ENCODE assay signal across 8 mouse cellular contexts in the genomic region with DNA sequence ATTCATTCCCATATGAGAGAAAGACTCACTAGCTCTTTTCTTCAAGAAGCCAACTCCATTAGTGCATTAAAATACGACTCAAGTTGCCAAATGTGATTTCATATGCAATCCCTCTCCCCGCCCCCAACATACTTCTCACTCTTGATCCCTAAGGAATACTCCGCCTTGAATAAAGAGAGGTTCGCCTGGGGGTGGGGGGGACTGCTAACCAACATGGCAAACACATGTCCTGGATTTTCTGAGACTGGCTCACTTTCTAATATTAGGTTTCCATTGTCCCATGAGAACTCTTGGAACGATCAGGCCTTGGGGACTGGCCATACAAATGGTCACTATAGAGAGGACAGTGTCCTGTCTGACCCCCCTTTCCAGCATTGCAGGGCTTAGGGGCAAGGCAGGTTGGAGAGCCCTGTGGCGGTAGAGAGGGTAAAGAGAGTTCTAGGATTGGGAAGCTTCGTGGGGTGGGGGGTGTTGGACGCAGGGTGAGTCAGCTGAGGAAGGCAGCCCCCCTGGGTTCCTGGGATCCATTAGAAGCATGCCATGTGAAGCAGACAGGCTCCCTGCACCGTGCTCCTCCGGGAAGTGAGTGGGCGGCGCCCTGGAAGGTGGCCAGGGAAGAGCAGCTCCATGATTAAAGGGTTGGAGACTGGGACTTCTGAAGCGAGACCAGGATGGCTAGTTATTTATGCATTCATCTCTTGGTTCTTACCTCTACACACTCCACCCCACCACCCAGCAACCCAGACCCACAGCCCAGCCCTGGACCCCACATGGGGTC.
DNase-seq lines count a peak whose midpoint lies in the region; ATAC-seq lines count a peak whose summit lies in the region.
"Had no signal": no experiment of that assay in that cellular context is flagged by ENCODE, and none has a peak within 500 bp of the region (broad histone marks: within the 10 kb centered on the region; RNA-seq: fewer than 3 reads in every experiment).

No protein-coding gene starts in this region.

- peaks cover 9% of the 10 kb centered on the region; the same call in 1 of the 2 replicates for H3K27me3 ChIP-seq in embryonic facial prominence, embryonic 10.5 days (replicated peaks; ENCODE audit: low read depth, poor library complexity, severe bottlenecking)
- no peaks in the 10 kb centered on the region; the same call in 1 of the 2 replicates for H3K27me3 ChIP-seq in liver, embryonic 11.5 days (replicated peaks; ENCODE audit: control insufficient read depth, insufficient read depth, low read length)

- H3K27ac ChIP-seq in embryonic facial prominence, embryonic 10.5 days (replicated peaks) = 0 out of 2 replicates have a peak overlapping the region, but pooled peaks have one; percentile 60
- no peak overlapping the region for H3K27ac ChIP-seq in liver, embryonic 11.5 days (ENCODE audit: low read depth, low read length)

- H3K9ac ChIP-seq in liver, embryonic 11.5 days (ENCODE audit: low read depth, low read length) = no peak overlapping the region

- intact Hi-C loops in heart, postnatal 14 days (cut with DNase I) = no loop called here

- H3K9me3 ChIP-seq in embryonic facial prominence, embryonic 10.5 days = no peaks in the 10 kb centered on the region
- no peaks in the 10 kb centered on the region for H3K9me3 ChIP-seq in liver, embryonic 11.5 days (ENCODE audit: control insufficient read depth, low read length)

- H3K4me1 ChIP-seq in embryonic facial prominence, embryonic 10.5 days = peaks cover 48% of the 10 kb centered on the region
- no peaks in the 10 kb centered on the region for H3K4me1 ChIP-seq in liver, embryonic 11.5 days (replicated peaks; ENCODE audit: control insufficient read depth, insufficient read depth, low read length)

- DNase-seq in left cerebral cortex, adult 18-20 months (ENCODE audit: low spot score in 2 of 2) = peak; percentile 32 to 36
- no peak for DNase-seq in left cerebral cortex, adult 8-10 months (ENCODE audit: low spot score in 2 of 2)
- peak; percentile 94 for DNase-seq in NIH3T3 (ENCODE audit: low read depth)
- DNase-seq in embryonic facial prominence, embryonic 10.5 days (ENCODE audit: low spot score) = no peak
- peak; percentile 40 to 46 for DNase-seq in heart, postnatal 14 days
- DNase-seq in liver, embryonic 11.5 days (ENCODE audit: low spot score) = no peak
- DNase-seq in adipocyte (ENCODE audit: low spot score) = no peak
- DNase-seq: spleen, adult 18-20 months had no signal

- ATAC-seq in liver, embryonic 11.5 days (replicated peaks; ENCODE audit: low FRiP score) = no peak

- H3K4me2 ChIP-seq in liver, embryonic 11.5 days = no peak overlapping the region

- 76% methylated on average over 13 of the region's 13 CpGs for WGBS in embryonic facial prominence, embryonic 10.5 days
- WGBS in liver, embryonic 11.5 days = 65% methylated on average over 13 of the region's 13 CpGs

- H3K36me3 ChIP-seq in embryonic facial prominence, embryonic 10.5 days (replicated peaks) = no peaks in the 10 kb centered on the region
- H3K36me3 ChIP-seq in liver, embryonic 11.5 days (ENCODE audit: control insufficient read depth, insufficient read depth, low read length) = no peaks in the 10 kb centered on the region

- no peak overlapping the region for H3K4me3 ChIP-seq in embryonic facial prominence, embryonic 10.5 days
- no peak overlapping the region for H3K4me3 ChIP-seq in liver, embryonic 11.5 days (ENCODE audit: low read depth, low read length)

Comparison
In these comparisons a context has a peak if more than half of its experiments do, and no peak if none do; other contexts are left out.
1. DNase-seq: peak in left cerebral cortex, adult 18-20 months (2 of 2), NIH3T3 (single experiment) and heart, postnatal 14 days (2 of 2); none in left cerebral cortex, adult 8-10 months (0 of 2), embryonic facial prominence, embryonic 10.5 days (single experiment), liver, embryonic 11.5 days (single experiment) and adipocyte (single experiment).